Mouse (Mus musculus): ENCODE data around the gene Ntn1.

DNA sequence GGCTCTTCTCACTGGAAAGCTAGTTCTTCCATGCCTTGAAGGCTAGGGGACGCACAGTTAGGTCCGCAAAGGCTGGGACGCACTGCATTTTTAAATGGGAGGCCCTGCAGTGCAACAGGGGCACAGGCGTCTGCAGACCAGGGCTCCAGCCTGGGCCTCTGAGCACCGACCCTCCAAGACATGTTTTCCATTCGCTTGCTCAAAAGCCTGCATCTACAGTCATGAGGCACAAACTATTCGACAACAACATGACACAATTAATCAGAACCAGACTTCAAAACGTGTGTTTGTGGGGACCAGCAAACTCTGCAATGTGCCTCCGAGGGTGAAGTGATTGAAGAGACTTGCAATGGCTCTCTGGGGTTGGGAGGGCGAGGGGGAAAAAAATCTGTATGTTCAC lies 17.1 kb downstream of the Ntn1 start:
- TF ChIP-seq CTCF (IDR thresholded peaks at IDR 0.05; ENCODE audit: low read depth, low read length): no peak
- TF ChIP-seq POLR2A (IDR thresholded peaks at IDR 0.05; ENCODE audit: borderline replicate concordance, low read depth, low read length): no peak

All from bone marrow macrophage, adult 2 months (primary cell).